Mouse (Mus musculus): Measurements from ENCODE around the gene Pidd1. TPM values are rescaled to one million over a fixed set of nuclear protein-coding genes. Genes with fewer than 3 reads are reported as not detected.
"Not testable (repeated sequence)": the region's sequence is repeated elsewhere in the genome, so short reads cannot be mapped to it uniquely, and the experiment has no call there.

Pidd1 gene
- polyA plus RNA-seq, 1 experiment from 2014 or later = 7.6 TPM

GRCm38 (mm10) chr7:141416144-141416841 is 27.5 kb downstream of the Pidd1 start:
- H3K4me3 ChIP-seq (replicated peaks) = no peak overlapping the region
- H3K36me3 ChIP-seq = no peaks in the 10 kb centered on the region
- no peak overlapping the region for H3K9ac ChIP-seq
- 81% methylated on average over 6 of the region's 6 CpGs for WGBS
- H3K9me3 ChIP-seq = no peaks in the 10 kb centered on the region
- no peaks in the 10 kb centered on the region for H3K27me3 ChIP-seq (replicated peaks)
- H3K4me2 ChIP-seq (replicated peaks) = no peak overlapping the region
- H3K27ac ChIP-seq = no peak overlapping the region
- no peak for ATAC-seq
- peaks cover 11% of the 10 kb centered on the region for H3K4me1 ChIP-seq (replicated peaks)

GRCm38 (mm10) chr7:141413809-141414584 is 29.8 kb downstream of the Pidd1 start, which contains the start of gene Gatd1:
TSS of gene Gatd1 (minus strand) at chr7:141414136.
- peaks cover 16% of the 10 kb centered on the region for H3K4me1 ChIP-seq (replicated peaks)
- WGBS = under 1% methylated on average over 56 of the region's 56 CpGs
- H3K27ac ChIP-seq = peak within 1 kb of the TSS; percentile 79
- H3K4me2 ChIP-seq (replicated peaks) = peak within 1 kb of the TSS; percentile 85
- no peaks in the 10 kb centered on the region for H3K9me3 ChIP-seq
- peak within 1 kb of the TSS; percentile 69 for H3K4me3 ChIP-seq (replicated peaks)
- peak; percentile 94 for ATAC-seq
- H3K9ac ChIP-seq = peak within 1 kb of the TSS; percentile 73
- no peaks in the 10 kb centered on the region for H3K27me3 ChIP-seq (replicated peaks)
- peaks cover 10% of the 10 kb centered on the region; the same call in 1 of the 2 replicates for H3K36me3 ChIP-seq

GRCm38 (mm10) chr7:141413331-141413730 is 30.5 kb downstream of the Pidd1 start:
- Histone ChIP-seq H3K4me2 (replicated peaks) (peak overlapping the region; percentile 85), H3K27ac (peak overlapping the region; percentile 79), H3K36me3 (peaks cover 14% of the 10 kb centered on the region; the same call in 1 of the 2 replicates), H3K9me3 (no peaks in the 10 kb centered on the region), H3K9ac (peak overlapping the region; percentile 73), H3K27me3 (replicated peaks) (no peaks in the 10 kb centered on the region), H3K4me3 (replicated peaks) (peak overlapping the region; percentile 69), H3K4me1 (replicated peaks) (peaks cover 17% of the 10 kb centered on the region)
- WGBS = 2% methylated on average over 16 of the region's 16 CpGs
- peak; percentile 34 for ATAC-seq

- Histone ChIP-seq H3K9ac (no peak overlapping the region), H3K27ac (no peak overlapping the region), H3K36me3 (peaks cover 14% of the 10 kb centered on the region; the same call in 1 of the 2 replicates), H3K4me2 (replicated peaks) (no peak overlapping the region), H3K4me1 (replicated peaks) (peaks cover 17% of the 10 kb centered on the region), H3K27me3 (replicated peaks) (no peaks in the 10 kb centered on the region), H3K9me3 (no peaks in the 10 kb centered on the region), H3K4me3 (replicated peaks) (no peak overlapping the region)
- WGBS = 87% methylated on average over 1 of the region's 1 CpGs
- no peak for ATAC-seq
These were observed 32.2 kb downstream of the Pidd1 start for GRCm38 (mm10) chr7:141411667-141412066.

- H3K27ac ChIP-seq = no peak overlapping the region
- WGBS = 93% methylated on average over 8 of the region's 8 CpGs
- H3K4me2 ChIP-seq (replicated peaks) = no peak overlapping the region
- ATAC-seq = no peak
- peaks cover 17% of the 10 kb centered on the region for H3K4me1 ChIP-seq (replicated peaks)
- no peak overlapping the region for H3K9ac ChIP-seq
- H3K27me3 ChIP-seq (replicated peaks) = no peaks in the 10 kb centered on the region
- no peaks in the 10 kb centered on the region for H3K9me3 ChIP-seq
- no peak overlapping the region for H3K4me3 ChIP-seq (replicated peaks)
- H3K36me3 ChIP-seq = peaks cover 14% of the 10 kb centered on the region; the same call in 1 of the 2 replicates
These were observed 33.2 kb downstream of the Pidd1 start for GRCm38 (mm10) chr7:141410631-141411030.

GRCm38 (mm10) chr7:141408833-141409232 is 35.0 kb downstream of the Pidd1 start:
- Histone ChIP-seq H3K27ac (no peak overlapping the region), H3K4me1 (replicated peaks) (peaks cover 12% of the 10 kb centered on the region), H3K9me3 (no peaks in the 10 kb centered on the region), H3K27me3 (replicated peaks) (no peaks in the 10 kb centered on the region), H3K4me3 (replicated peaks) (no peak overlapping the region), H3K36me3 (peaks cover 14% of the 10 kb centered on the region; the same call in 1 of the 2 replicates), H3K9ac (0 out of 2 replicates have a peak overlapping the region, but pooled peaks have one; percentile 8), H3K4me2 (replicated peaks) (no peak overlapping the region)
- 16% methylated on average over 11 of the region's 11 CpGs for WGBS
- ATAC-seq = peak; percentile 74

- WGBS = 96% methylated on average over 7 of the region's 7 CpGs
- not testable (repeated sequence) for H3K4me2 ChIP-seq (replicated peaks); H3K4me1 ChIP-seq (replicated peaks); H3K9ac ChIP-seq; ATAC-seq; H3K27ac ChIP-seq; H3K9me3 ChIP-seq; H3K4me3 ChIP-seq (replicated peaks); H3K27me3 ChIP-seq (replicated peaks)
- H3K36me3 ChIP-seq = peaks cover 14% of the 10 kb centered on the region; the same call in 1 of the 2 replicates
These were observed 36.2 kb downstream of the Pidd1 start for GRCm38 (mm10) chr7:141407670-141408069.

- Histone ChIP-seq H3K27ac (no peak overlapping the region), H3K4me3 (replicated peaks) (no peak overlapping the region), H3K9me3 (no peaks in the 10 kb centered on the region), H3K27me3 (replicated peaks) (no peaks in the 10 kb centered on the region), H3K4me1 (replicated peaks) (peaks cover 6% of the 10 kb centered on the region), H3K9ac (no peak overlapping the region), H3K4me2 (replicated peaks) (no peak overlapping the region), H3K36me3 (peaks cover 26% of the 10 kb centered on the region; the same call in 1 of the 2 replicates)
- ATAC-seq = no peak
- WGBS = 73% methylated on average over 4 of the region's 4 CpGs
These were observed 38.4 kb downstream of the Pidd1 start for GRCm38 (mm10) chr7:141405466-141405865.

- Histone ChIP-seq H3K36me3 (peaks cover 23% of the 10 kb centered on the region; the same call in 1 of the 2 replicates), H3K4me2 (replicated peaks) (no peak overlapping the region), H3K27me3 (replicated peaks) (no peaks in the 10 kb centered on the region), H3K9ac (no peak overlapping the region), H3K4me1 (replicated peaks) (no peaks in the 10 kb centered on the region), H3K9me3 (no peaks in the 10 kb centered on the region), H3K27ac (no peak overlapping the region), H3K4me3 (replicated peaks) (no peak overlapping the region)
- peak; percentile 73 for ATAC-seq
- 44% methylated on average over 5 of the region's 5 CpGs for WGBS
These were observed 40.5 kb downstream of the Pidd1 start for GRCm38 (mm10) chr7:141403305-141403704.

GRCm38 (mm10) chr7:141395348-141395747 is 48.5 kb downstream of the Pidd1 start:
- Histone ChIP-seq H3K27me3 (replicated peaks) (no peaks in the 10 kb centered on the region), H3K4me1 (replicated peaks) (peaks cover 14% of the 10 kb centered on the region), H3K4me3 (replicated peaks) (no peak overlapping the region), H3K27ac (no peak overlapping the region), H3K9ac (no peak overlapping the region), H3K9me3 (no peaks in the 10 kb centered on the region), H3K4me2 (replicated peaks) (no peak overlapping the region), H3K36me3 (peaks cover 8% of the 10 kb centered on the region)
- 73% methylated on average over 1 of the region's 1 CpGs for WGBS
- no peak for ATAC-seq

- WGBS = 29% methylated on average over 6 of the region's 6 CpGs
- no peak overlapping the region for H3K4me3 ChIP-seq (replicated peaks)
- H3K9me3 ChIP-seq = no peaks in the 10 kb centered on the region
- H3K27me3 ChIP-seq (replicated peaks) = no peaks in the 10 kb centered on the region
- no peak overlapping the region for H3K9ac ChIP-seq
- no peak for ATAC-seq
- H3K27ac ChIP-seq = no peak overlapping the region
- H3K4me1 ChIP-seq (replicated peaks) = peaks cover 14% of the 10 kb centered on the region
- H3K36me3 ChIP-seq = peaks cover 3% of the 10 kb centered on the region
- H3K4me2 ChIP-seq (replicated peaks) = no peak overlapping the region
These were observed 49.1 kb downstream of the Pidd1 start for GRCm38 (mm10) chr7:141394771-141395170.

GRCm38 (mm10) chr7:141394158-141394557 is 49.7 kb downstream of the Pidd1 start:
- no peak for ATAC-seq
- no peak overlapping the region for H3K4me3 ChIP-seq (replicated peaks)

More at GRCm38 (mm10) chr7:141394158-141394557, 49.7 kb downstream of the Pidd1 start:
- Histone ChIP-seq H3K9ac (no peak overlapping the region), H3K27me3 (replicated peaks) (no peaks in the 10 kb centered on the region), H3K36me3 (no peaks in the 10 kb centered on the region; the same call in 1 of the 2 replicates), H3K4me2 (replicated peaks) (no peak overlapping the region), H3K9me3 (no peaks in the 10 kb centered on the region), H3K4me1 (replicated peaks) (peaks cover 17% of the 10 kb centered on the region), H3K27ac (peak overlapping the region; percentile 1; the same call in 1 of the 2 replicates)
- WGBS = 69% methylated on average over 7 of the region's 7 CpGs

Data from intestine, embryonic 15.5 days (tissue).